Mouse (Mus musculus): Measurements from ENCODE around the gene Thrb. TPM values are rescaled to one million over a fixed set of nuclear protein-coding genes. Genes with fewer than 3 reads are reported as not detected.

Gene Thrb
- polyA plus RNA-seq, 2 experiments = 0.86 to 2.5 TPM

DNA sequence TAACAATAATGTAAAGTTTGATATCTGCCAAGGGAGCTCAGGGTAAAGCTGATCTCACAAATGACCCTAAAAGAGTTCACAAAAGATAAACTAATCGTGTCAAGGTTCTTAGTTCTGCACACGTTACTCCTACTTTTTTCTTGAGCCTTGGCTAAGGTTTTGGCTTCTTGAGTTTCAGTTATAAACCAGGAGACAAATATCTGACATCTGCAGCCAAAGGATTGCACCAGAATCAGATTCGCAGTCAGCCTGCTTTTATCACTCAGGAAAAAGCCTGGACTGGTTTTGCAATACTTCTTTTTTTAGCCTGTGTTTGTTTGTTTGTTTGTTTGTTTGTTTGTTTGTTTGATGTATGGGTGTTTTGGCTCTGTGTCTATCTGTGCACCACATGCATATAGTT is 64.5 kb downstream of the Thrb start:
- Histone ChIP-seq H3K4me2 (ENCODE audit: low read depth) (no peak overlapping the region), H3K27me3 (ENCODE audit: control insufficient read depth, insufficient read depth, low read length) (no peaks in the 10 kb centered on the region), H3K4me1 (replicated peaks; ENCODE audit: control insufficient read depth in 2 of 2, insufficient read depth in 2 of 2, low read length in 1 of 2) (no peaks in the 10 kb centered on the region), H3K27ac (no peak overlapping the region), H3K9ac (replicated peaks) (no peak overlapping the region), H3K9me3 (ENCODE audit: control insufficient read depth, low read length) (no peaks in the 10 kb centered on the region), H3K36me3 (replicated peaks; ENCODE audit: control insufficient read depth, insufficient read depth, low read depth) (no peaks in the 10 kb centered on the region), H3K4me3 (ENCODE audit: insufficient read depth in 1 of 2, low read depth in 2 of 2, low read length in 2 of 2) (no peak overlapping the region)
- no peak for TF ChIP-seq EP300 (IDR thresholded peaks at IDR 0.05; ENCODE audit: low read depth)
- TF ChIP-seq CTCF (IDR thresholded peaks at IDR 0.05; ENCODE audit: low read depth) = no peak
- ATAC-seq (ENCODE audit: insufficient read depth) (no peak), DNase-seq (ENCODE audit: low read depth in 3 of 3, low spot score in 3 of 3) (no peak)
- 48% methylated on average over 3 of the region's 3 CpGs for WGBS (ENCODE audit: insufficient replicate concordance)

DNA sequence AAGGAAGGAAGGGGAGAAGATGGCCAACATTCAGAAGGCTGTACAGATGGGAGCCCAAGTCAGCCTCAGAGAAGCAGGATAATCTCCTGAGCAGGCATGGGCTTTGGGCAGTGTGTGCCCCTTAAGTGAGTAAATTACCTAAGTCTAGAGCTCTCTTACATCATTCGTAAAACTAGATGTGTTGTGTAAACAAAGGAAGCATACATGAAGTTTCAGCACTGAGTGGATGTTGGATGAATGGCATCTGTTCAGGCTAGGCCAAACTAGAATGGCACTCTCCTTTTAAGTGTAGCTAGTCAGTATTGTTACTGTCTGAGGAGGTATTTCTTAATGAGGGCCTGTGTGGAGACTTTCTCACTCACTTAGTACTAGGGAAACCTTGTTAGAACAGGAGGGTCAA is 66.8 kb downstream of the Thrb start:
- Histone ChIP-seq H3K4me2 (ENCODE audit: low read depth) (no peak overlapping the region), H3K27ac (no peak overlapping the region), H3K36me3 (replicated peaks; ENCODE audit: control insufficient read depth, insufficient read depth, low read depth) (no peaks in the 10 kb centered on the region), H3K4me1 (replicated peaks; ENCODE audit: control insufficient read depth in 2 of 2, insufficient read depth in 2 of 2, low read length in 1 of 2) (no peaks in the 10 kb centered on the region), H3K27me3 (ENCODE audit: control insufficient read depth, insufficient read depth, low read length) (no peaks in the 10 kb centered on the region), H3K9me3 (ENCODE audit: control insufficient read depth, low read length) (no peaks in the 10 kb centered on the region), H3K4me3 (ENCODE audit: insufficient read depth in 1 of 2, low read depth in 2 of 2, low read length in 2 of 2) (no peak overlapping the region), H3K9ac (replicated peaks) (no peak overlapping the region)
- TF ChIP-seq CTCF (IDR thresholded peaks at IDR 0.05; ENCODE audit: low read depth) (no peak), EP300 (IDR thresholded peaks at IDR 0.05; ENCODE audit: low read depth) (no peak)
- no peak for DNase-seq (ENCODE audit: low read depth in 3 of 3, low spot score in 3 of 3)
- ATAC-seq (ENCODE audit: insufficient read depth) = no peak
- 56% methylated on average over 1 of the region's 1 CpGs for WGBS (ENCODE audit: insufficient replicate concordance)

DNA sequence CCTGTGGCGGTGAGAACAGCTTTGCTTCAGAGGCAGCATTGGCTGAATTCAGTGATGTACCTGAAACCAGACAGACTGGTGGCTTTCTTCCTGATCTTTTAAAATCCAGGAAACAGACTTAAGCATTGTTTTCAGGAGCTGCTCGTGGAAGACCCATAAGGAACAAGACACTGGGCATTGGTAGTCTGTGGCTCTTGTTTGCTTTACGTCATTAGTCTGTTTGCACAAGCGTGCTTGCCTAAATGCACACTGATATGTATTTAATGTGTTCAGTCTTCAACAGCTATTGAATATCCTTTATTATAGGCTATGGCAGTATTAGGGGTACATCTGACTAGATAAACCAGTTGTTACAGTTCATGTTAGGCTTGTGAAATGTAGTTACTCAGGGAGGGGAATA is 67.8 kb downstream of the Thrb start:
- no peaks in the 10 kb centered on the region for H3K36me3 ChIP-seq (replicated peaks; ENCODE audit: control insufficient read depth, insufficient read depth, low read depth)
- DNase-seq (ENCODE audit: low read depth in 3 of 3, low spot score in 3 of 3) = no peak
- no peak overlapping the region for H3K27ac ChIP-seq
- H3K9ac ChIP-seq (replicated peaks) = no peak overlapping the region
- 56% methylated on average over 4 of the region's 4 CpGs for WGBS (ENCODE audit: insufficient replicate concordance)
- ATAC-seq (ENCODE audit: insufficient read depth) = no peak
- no peaks in the 10 kb centered on the region for H3K27me3 ChIP-seq (ENCODE audit: control insufficient read depth, insufficient read depth, low read length)
- H3K4me1 ChIP-seq (replicated peaks; ENCODE audit: control insufficient read depth in 2 of 2, insufficient read depth in 2 of 2, low read length in 1 of 2) = no peaks in the 10 kb centered on the region
- H3K4me2 ChIP-seq (ENCODE audit: low read depth) = no peak overlapping the region
- no peak for TF ChIP-seq CTCF (IDR thresholded peaks at IDR 0.05; ENCODE audit: low read depth)
- no peak for TF ChIP-seq EP300 (IDR thresholded peaks at IDR 0.05; ENCODE audit: low read depth)
- H3K4me3 ChIP-seq (ENCODE audit: insufficient read depth in 1 of 2, low read depth in 2 of 2, low read length in 2 of 2) = no peak overlapping the region
- H3K9me3 ChIP-seq (ENCODE audit: control insufficient read depth, low read length) = no peaks in the 10 kb centered on the region

DNA sequence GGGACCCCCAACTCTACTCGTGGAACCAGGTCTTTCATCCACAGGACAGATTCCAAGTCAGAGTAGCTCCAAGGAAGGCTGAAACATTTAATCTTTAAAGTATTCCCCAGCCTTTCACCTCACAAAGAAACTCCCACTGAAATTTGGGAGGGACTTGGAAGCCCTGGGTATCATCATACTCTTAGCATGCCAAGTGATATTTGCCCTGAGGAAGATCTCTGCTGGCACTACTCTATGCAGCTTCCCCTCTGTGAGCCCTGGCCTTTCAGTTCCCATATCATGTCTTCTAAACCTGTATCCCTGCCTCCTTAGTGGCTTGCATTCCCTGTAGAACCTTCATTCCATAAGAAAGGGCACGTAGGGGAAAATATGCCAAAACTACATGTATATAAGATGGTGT is 68.8 kb downstream of the Thrb start:
- no peaks in the 10 kb centered on the region for H3K27me3 ChIP-seq (ENCODE audit: control insufficient read depth, insufficient read depth, low read length)
- ATAC-seq (ENCODE audit: insufficient read depth) (no peak), DNase-seq (ENCODE audit: low read depth in 3 of 3, low spot score in 3 of 3) (no peak)

DNA sequence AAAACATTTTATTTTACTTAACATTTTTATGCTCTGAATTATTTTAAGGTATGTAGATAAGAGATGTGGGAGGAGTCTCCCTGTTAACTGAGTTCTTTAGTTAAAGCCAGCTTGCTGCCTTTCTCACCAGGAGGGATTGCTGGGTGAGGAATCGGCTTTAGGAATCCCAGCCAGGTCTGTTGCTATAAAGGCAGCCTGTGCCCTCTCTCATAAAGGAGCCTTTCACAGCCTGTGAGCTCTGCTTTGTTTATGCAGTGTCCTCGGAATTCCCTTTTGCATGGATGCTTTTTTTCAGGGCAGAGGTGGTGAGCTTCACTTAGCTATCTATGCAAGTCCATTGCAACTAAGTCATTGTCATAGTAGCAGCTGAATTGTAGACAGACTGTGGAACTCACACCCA is 71.0 kb downstream of the Thrb start:
- ATAC-seq (ENCODE audit: insufficient read depth) = no peak
- 35% methylated on average over 2 of the region's 2 CpGs for WGBS (ENCODE audit: insufficient replicate concordance)
- no peaks in the 10 kb centered on the region for H3K36me3 ChIP-seq (replicated peaks; ENCODE audit: control insufficient read depth, insufficient read depth, low read depth)

More for the DNA sequence above, 68.8 kb downstream of the Thrb start:
- no peaks in the 10 kb centered on the region for H3K4me1 ChIP-seq (replicated peaks; ENCODE audit: control insufficient read depth in 2 of 2, insufficient read depth in 2 of 2, low read length in 1 of 2)
- TF ChIP-seq EP300 (IDR thresholded peaks at IDR 0.05; ENCODE audit: low read depth) = no peak
- no peak for TF ChIP-seq CTCF (IDR thresholded peaks at IDR 0.05; ENCODE audit: low read depth)
- no peak overlapping the region for H3K4me3 ChIP-seq (ENCODE audit: insufficient read depth in 1 of 2, low read depth in 2 of 2, low read length in 2 of 2)
- WGBS (ENCODE audit: insufficient replicate concordance) = 65% methylated on average over 2 of the region's 2 CpGs
- H3K36me3 ChIP-seq (replicated peaks; ENCODE audit: control insufficient read depth, insufficient read depth, low read depth) = no peaks in the 10 kb centered on the region
- H3K27ac ChIP-seq = no peak overlapping the region
- H3K4me2 ChIP-seq (ENCODE audit: low read depth) = no peak overlapping the region
- no peak overlapping the region for H3K9ac ChIP-seq (replicated peaks)
- no peaks in the 10 kb centered on the region for H3K9me3 ChIP-seq (ENCODE audit: control insufficient read depth, low read length)

More for the DNA sequence above, 71.0 kb downstream of the Thrb start:
- H3K4me3 ChIP-seq (ENCODE audit: insufficient read depth in 1 of 2, low read depth in 2 of 2, low read length in 2 of 2) = no peak overlapping the region
- no peak for DNase-seq (ENCODE audit: low read depth in 3 of 3, low spot score in 3 of 3)
- H3K27ac ChIP-seq = no peak overlapping the region
- TF ChIP-seq CTCF (IDR thresholded peaks at IDR 0.05; ENCODE audit: low read depth) = no peak
- no peak for TF ChIP-seq EP300 (IDR thresholded peaks at IDR 0.05; ENCODE audit: low read depth)
- no peaks in the 10 kb centered on the region for H3K9me3 ChIP-seq (ENCODE audit: control insufficient read depth, low read length)
- no peak overlapping the region for H3K4me2 ChIP-seq (ENCODE audit: low read depth)
- no peak overlapping the region for H3K9ac ChIP-seq (replicated peaks)
- no peaks in the 10 kb centered on the region for H3K4me1 ChIP-seq (replicated peaks; ENCODE audit: control insufficient read depth in 2 of 2, insufficient read depth in 2 of 2, low read length in 1 of 2)
- H3K27me3 ChIP-seq (ENCODE audit: control insufficient read depth, insufficient read depth, low read length) = no peaks in the 10 kb centered on the region

Data from liver, embryonic 14.5 days (tissue).